Mouse (Mus musculus) layer of hippocampus, postnatal 25 days (tissue): ENCODE results near the gene Vav1. TPM values are rescaled to one million over a fixed set of nuclear protein-coding genes. Genes with fewer than 3 reads are reported as not detected.
"Not testable (repeated sequence)": the region's sequence is repeated elsewhere in the genome, so short reads cannot be mapped to it uniquely, and the experiment has no call there.

ENCODE experiments used
- DNase-seq, 2 experiments: peaks; one replicate each; pipeline ENCODE4 v3.0.0; 2022; ENCODE audit warnings: mixed read lengths in 2 of 2, low spot score in 1 of 2; ENCODE audit errors: extremely low spot score in 1 of 2
- total RNA-seq, 2 experiments: library from RNA; stranded (reverse); gene quantifications; 2 replicates each; pipeline ENCODE4 v1.2.3; 2021

Vav1 gene
- total RNA-seq, 2 experiments from 2014 or later = 3.3 to 3.5 TPM

DNA sequence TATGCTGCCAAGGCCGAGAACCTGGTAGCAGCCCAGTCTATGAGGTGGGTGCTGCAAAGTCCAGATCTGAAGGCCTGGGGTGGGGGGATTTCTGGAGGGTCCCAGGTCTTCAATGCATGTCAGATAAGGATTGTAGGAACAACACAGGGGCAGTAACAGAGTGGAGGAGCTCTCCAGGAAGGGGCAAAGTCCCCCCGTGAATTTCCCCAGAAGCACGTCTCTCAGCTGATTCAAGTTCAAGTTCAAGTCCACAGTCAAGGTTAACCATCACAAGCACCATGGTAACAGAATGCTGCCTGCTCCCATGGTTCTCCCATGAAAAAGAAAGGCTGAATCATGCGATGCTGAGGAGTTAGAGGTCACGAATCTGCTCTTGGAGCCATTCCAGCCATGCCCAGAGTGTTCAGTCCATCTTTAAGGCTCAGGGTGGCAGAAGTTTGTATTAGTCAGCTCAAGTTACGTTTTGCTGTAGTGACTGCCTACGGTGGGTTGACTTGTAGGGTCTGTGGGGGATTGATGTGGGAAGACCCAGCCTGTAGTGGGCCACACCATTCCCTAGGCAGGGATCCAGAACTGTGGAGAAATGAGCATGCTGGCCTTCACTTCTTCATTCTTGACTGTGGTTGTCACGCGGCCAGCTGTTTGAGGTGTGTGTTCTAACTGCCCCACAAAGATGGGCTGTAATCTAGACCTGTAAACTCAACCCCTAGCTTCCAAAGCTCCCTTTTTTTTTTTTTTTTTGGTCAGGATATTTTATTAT, 55.3 kb downstream of the Vav1 start:
- no peak for DNase-seq

DNA sequence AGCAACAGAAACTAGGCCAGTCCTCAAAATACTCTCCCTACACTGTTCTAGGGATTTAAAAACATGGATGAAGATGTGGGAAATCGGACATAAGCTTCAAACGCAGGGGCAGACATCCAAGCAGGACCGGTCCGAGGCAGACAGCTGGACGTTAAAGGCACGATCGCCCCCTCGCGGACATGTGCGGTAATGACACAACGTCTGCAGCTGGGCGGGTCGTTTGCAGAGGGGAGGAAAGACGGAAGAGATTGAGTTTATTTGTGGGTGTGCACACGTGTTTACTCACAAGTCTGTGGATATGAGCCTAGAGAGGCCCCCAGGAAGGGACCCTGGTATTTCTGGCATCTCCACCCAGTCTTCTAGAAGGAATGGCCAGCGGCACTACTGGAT, 55.9 kb downstream of the Vav1 start:
- peak; percentile 81 to 95 for DNase-seq

DNA sequence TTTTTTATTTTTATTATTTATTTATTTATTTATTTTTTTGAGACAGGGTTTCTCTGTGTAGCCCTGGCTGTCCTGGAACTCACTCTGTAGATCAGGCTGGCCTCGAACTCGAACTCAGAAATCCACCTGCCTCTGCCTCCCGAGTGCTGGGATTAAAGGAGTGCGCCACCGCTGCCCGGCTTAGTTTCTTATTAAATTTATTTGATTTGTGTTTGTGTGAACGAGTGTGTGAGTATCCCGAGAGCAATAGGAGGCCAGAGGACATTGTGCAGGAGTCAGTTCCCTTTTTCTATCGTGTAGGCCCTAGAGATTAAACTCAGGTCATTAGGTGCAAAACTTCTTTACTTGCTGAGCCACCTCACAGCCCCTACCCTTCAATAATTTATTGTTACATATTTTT, 56.3 kb downstream of the Vav1 start:
- not testable (repeated sequence) for DNase-seq

DNA sequence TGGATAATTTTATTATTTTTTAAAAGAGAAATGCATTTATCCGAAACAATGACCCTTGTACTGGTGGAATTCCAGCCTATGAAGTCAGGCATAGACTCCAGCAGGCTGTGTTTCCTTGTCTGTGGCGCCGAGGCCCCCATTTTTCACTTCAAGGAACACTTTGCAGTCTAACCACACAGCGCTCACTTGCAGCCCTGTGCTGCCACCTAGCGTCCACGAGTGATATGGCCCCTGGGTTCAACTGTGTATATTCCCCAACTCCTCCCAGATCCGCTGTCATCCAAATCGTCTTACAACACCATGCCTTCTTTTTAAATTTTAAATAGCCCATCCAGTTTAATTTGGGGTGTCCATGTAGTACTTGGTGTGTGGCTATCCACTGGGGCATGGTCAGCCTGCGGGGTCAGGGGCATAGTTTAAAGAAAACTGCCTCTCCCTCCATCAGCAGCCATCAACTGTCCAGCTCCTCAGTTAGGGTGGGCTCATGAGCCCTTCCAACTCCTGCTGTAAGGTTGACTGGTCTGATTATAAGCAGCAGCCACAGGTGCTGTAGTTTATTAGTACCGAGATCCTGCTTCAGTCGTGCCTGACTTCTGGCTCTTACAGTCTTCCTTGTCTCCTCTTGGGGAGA, 56.9 kb downstream of the Vav1 start:
- peak; percentile 90 to 97 for DNase-seq

DNA sequence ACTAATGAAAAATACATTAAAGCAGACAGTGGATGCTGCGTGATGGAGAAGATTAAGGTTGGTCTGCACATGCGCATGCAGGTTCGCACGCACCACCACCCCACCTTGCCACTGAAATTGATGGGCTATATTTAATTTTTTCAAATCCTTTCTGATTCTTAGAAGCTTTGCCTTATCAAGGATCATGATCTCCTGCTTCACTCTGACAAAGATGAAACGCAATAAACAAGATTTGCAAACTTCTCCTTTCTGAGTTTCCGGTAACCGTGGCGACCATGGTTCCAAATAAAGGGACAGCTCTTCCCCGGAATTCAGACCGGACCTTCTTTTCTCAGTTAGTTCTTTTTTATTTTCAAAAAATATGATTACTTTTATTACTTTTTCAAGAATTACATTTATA, 59.1 kb downstream of the Vav1 start:
- no peak for DNase-seq

DNA sequence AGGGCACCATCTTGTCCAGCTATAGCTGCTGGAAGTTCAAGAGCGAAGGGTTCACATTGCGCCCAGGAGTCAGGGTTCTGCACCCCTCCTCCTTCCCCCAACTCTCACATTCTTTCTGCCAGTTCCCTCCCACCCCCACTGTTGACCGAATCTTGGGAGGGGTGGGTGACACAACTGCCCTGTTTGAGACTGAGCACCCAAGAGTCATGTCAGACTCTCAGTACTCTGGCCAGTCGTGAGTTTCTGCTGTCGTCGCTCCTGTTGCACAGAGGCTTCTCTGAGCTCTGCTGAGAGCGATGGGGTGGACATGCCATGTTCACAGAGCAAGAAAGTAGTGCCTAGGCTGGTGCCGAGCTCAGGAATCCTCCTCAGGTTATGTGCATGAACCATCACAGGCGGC, 60.4 kb downstream of the Vav1 start:
- no peak for DNase-seq

DNA sequence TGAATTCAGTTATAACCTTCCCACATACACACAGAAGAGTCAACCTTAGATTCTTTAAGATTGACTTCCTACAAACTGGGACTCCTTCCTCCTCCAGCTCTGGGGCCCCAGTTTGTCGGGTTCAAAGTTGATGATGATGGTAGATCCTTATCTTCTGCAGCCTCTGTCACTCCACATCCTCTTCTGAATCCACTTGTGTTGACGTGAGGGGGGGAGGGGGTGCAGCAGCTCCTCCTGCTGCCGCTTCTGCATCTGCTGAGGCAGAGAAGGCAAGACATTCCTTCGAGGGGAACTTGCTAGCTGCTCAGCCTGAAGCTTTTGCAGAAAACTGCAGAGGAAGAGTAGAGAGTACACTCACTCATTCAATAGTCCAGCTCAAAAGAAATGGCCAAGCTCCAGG, 62.7 kb downstream of the Vav1 start:
- no peak for DNase-seq

DNA sequence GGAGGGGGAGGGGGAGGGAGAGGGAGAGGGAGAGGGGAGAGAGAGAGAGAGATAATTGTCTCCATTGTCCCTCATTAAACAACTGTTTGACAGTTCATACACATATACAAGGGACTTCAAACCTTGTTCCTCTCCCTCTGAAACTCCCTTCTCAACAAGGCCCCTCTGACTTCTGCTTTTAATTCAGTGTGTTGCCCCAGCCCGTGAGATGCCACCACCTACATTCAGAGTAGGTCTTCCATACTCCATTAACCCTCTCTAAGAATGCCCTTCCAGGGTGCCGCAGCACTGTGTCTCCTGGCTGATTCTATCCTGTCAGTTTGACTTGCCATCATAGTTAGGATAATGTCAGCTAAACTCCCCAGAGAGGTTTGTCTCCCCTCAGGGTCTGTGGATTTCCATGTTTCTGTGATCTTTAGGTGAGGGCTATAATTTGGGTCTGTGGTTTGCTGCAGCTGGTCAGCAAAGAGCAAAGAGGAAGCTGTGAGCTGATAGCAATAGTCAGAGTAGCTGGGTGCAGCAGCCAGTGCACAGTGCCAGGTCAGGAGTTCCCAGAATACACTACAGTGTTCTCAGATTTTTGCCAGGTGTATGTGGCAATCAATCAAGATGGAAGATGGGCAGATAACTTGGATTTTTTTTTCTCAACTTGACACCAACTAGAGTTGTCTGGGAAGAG, 65.3 kb downstream of the Vav1 start:
- no peak for DNase-seq

DNA sequence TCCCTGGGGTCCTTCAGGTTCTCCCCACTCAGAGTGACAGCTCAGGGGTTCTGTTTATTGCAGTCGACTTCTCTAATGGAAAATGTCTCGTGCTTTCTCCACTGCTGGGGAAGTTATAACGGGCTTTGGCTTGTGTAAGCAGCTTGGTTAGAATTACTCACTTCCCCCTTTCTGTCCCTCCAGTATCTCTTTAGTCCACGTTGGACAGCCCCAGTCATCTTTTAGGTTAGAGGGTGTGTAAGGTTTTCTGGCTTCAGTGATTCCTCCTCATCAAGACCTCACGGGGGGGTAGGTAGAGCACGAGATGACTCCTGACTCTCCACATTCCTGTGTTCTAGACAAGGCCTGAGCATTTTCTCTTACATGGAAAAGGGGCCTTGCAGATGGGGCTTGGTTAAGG, 68.1 kb downstream of the Vav1 start:
- DNase-seq = no peak

DNA sequence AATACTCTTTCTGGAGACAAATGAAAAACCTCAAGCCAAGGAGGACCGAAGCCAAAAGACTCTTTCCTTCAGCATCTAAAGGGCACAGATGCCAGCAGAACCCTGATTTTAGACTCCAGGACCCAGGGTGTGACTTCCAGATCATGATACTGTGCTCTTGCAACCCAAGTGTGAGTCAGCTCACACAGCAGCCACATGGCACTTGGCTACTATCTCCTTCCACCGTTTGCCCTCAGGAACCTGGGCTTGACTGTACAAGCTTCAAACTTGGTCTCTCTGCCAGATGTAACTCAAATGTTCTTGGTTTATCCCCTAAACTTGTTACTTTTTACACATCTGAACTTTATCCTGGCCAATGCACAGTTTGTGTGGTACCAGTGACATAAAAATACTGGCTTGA, 68.9 kb downstream of the Vav1 start:
- DNase-seq = no peak

DNA sequence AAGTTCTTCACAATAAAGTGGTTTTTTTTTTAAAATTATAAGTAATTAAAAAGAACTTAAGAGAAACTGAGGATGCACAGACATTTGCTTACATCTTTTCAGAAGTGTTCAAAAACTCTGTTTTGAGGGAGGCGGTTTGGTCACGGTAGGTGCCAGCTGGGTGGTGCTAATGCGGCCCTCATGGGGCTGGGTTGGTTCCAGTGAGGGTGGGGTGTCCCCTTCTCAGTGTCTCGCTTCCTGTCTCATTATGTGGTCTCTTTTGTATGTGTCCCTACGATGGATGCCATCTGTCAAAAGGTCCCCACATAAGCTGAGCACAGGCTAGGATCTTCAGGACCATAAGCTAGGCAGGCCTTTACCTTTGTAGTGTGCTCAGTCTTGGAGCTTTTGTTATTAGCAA, 70.2 kb downstream of the Vav1 start:
- DNase-seq = no peak

DNA sequence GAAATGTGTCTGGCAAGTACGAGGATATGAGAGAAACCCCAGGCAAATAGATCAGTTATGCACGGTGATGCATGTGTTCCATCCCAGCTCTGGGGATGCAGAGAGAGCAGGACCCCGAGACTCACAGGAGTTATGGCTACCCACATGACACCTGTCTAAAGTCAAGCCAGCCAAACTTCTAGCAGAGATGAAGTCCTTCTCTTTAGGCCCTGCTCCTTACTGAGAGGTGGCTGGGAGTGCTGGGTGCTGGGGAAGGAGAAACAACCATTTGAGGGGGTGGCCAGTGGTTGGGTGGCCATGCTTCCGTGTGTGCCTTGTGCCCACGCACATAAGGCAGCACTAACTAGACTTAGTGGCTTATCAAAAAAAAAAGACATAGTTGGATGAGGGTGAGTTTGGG, 71.3 kb downstream of the Vav1 start:
- DNase-seq = no peak

DNA sequence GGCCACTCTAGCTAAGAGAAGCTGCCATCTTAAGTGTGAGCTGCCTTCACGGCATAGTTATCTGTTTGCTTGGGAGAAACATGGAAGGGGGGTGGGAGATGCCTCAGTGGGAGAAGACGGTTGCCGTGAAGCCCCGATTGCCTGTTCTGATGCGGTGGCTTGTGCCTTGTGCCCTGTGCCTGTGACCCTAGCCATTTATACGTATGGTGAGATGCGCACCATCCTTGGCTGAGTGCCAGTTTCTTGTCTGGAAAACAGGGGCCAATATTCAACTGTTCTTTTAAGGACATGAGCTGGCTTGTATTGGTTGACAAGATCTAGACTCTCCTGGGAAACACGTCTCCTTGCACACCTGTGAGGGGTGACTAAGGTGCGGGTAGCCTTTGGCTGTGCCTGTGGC, 72.2 kb downstream of the Vav1 start:
- DNase-seq = no peak

DNA sequence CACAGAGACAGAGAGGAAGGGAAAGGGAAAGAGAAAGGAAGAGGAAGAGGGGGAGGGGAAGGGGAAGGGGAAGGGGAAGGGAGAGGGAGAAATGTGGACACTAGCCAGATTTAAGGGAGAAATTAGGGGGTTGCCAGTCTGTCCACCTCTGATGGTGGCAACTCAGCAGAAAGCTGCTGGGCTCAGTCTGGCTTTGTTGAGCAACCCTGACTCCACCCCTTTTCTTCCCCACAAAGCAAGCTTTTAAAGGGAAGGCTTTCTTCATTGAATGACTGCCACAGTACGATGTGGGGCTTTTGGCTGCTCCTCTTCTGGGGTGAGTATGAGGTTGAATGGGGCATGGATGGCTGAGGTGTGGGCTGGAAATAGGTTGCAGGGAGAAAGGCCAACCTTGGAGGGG, 79.5 kb downstream of the Vav1 start, which contains the start of gene Adgre1:
Adgre1 (plus strand) TSS at position 251 of the 400 bp plus-strand sequence.
- no peak for DNase-seq

DNA sequence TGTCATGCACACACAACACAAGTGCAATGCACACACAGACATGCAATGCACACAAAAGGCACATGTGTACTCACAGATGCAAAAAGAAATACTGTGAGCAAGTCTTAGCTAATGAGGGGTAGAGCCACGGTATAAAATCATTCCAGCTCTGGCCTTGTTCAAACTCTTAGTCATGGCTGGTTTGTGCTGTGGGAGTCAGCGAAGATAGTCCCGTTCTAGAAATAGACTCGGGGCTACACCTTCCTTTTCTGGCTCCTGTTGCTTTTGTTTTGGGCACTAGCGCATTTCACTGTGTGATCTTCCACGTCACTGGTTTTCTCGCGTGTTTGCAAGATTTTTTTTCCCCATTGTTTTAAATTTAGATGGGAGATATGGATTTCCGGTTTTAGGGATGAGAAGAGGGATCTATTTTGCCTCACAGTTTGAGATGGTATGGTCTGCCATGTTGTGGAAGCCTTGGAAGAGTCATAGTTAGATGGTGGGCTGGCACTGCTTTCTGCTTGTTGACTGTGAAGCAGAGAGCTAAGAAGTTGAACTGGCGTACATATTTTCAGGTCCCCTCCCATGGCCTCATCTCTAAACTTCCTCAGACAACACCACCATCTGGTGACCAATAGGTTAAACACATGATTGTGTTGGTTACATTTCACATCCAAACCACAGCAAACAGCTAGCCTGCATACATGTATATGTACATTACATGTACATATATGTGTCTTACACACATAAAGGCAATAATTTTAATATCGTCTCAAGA, 80.8 kb downstream of the Vav1 start:
- DNase-seq = no peak

Other genes starting within 250 kb of the Vav1 start
- 100 to 1,000 TPM; 113 to 117 TPM for gene Khsrp, start 247.6 kb upstream of the Vav1 start, total RNA-seq
- gene Slc25a41, start 237.4 kb upstream of the Vav1 start, total RNA-seq = under 1 TPM in 1 of 2 experiments, not detected in 1; 0.22 TPM
- gene Crb3, start 220.0 kb upstream of the Vav1 start, total RNA-seq = under 1 TPM in 1 of 2 experiments, not detected in 1; 0.99 TPM
- gene Slc25a23, start 219.2 kb upstream of the Vav1 start, total RNA-seq = 100 to 1,000 TPM; 351 to 373 TPM
- gene Dennd1c, start 200.6 kb upstream of the Vav1 start, total RNA-seq = 1 to 10 TPM in 1 of 2 experiments, under 1 TPM in 1; 0.47 to 2.0 TPM
- gene Tubb4a, start 191.3 kb upstream of the Vav1 start, total RNA-seq = 100 to 1,000 TPM; 633 to 647 TPM
- gene Tnfsf9, start 173.8 kb upstream of the Vav1 start, total RNA-seq = under 1 TPM; 0.54 to 0.85 TPM
- under 1 TPM in 1 of 2 experiments, not detected in 1; 0.61 TPM for gene Cd70, start 129.3 kb upstream of the Vav1 start, total RNA-seq
- gene Tnfsf14, start 84.9 kb upstream of the Vav1 start, total RNA-seq = not detected
- 1 to 10 TPM in 1 of 2 experiments, under 1 TPM in 1; 0.98 to 1.3 TPM for gene C3, start 51.0 kb upstream of the Vav1 start, total RNA-seq
- 10 to 100 TPM; 20.4 to 23.3 TPM for gene Gpr108, start 30.7 kb upstream of the Vav1 start, total RNA-seq
- gene Trip10, start 29.6 kb upstream of the Vav1 start, total RNA-seq = 1 to 10 TPM; 5.9 to 7.4 TPM
- 1 to 10 TPM; 5.7 TPM for gene Adgre1, start 79.6 kb downstream of the Vav1 start, total RNA-seq